Mouse (Mus musculus) intestine, embryonic 14.5 days (tissue): ENCODE measurements at regions not wholly inside any gene's neighbourhood (a gene's known extent, or its start where the extent isn't known, plus 50 kb on each side); places are given as distances from the start of the nearest gene placed in this dataset.

Experiments
- ATAC-seq: fragments of 200-750 bp; cut with Nextera tagmentation; replicated peaks from 2 replicates; pipeline ENCODE4 v1.8.0; 2017; ENCODE audit warnings: low read depth, moderate number of reproducible peaks, moderate TSS enrichment, moderate library complexity; ENCODE audit not compliant: low FRiP score, low TSS enrichment
- DNase-seq: peaks from one replicate; pipeline ENCODE4 v3.0.0-alpha.2; 2018; ENCODE audit warnings: low spot score
- H3K27ac ChIP-seq: fragments of 300-500 bp; sonication (generic); 2 replicates; pipeline ENCODE4 v1.5.1; 2014; ENCODE audit warnings: low read depth, mild to moderate bottlenecking, control low read depth
- H3K27me3 ChIP-seq: fragments of 300-500 bp; sonication (generic); replicated peaks from 2 replicates; pipeline ENCODE4 v1.6.1; 2014; ENCODE audit warnings: low read length, control low read depth; ENCODE audit not compliant: control insufficient read depth, insufficient read depth
- H3K36me3 ChIP-seq: fragments of 300-500 bp; sonication (generic); 2 replicates; pipeline ENCODE4 v1.6.1; 2014; ENCODE audit warnings: low read length, control low read depth; ENCODE audit not compliant: control insufficient read depth, insufficient read depth
- H3K4me1 ChIP-seq: fragments of 300-500 bp; sonication (generic); replicated peaks from 2 replicates; pipeline ENCODE4 v1.6.1; 2014; ENCODE audit warnings: low read length, control low read depth, mixed read lengths; ENCODE audit not compliant: control insufficient read depth, insufficient read depth
- H3K4me2 ChIP-seq: fragments of 300-500 bp; sonication (generic); 2 replicates; pipeline ENCODE4 v1.6.1; 2014; ENCODE audit warnings: low read length
- H3K4me3 ChIP-seq: fragments of 300-500 bp; sonication (generic); 2 replicates; pipeline ENCODE4 v1.5.1; 2014; ENCODE audit warnings: low read depth, low read length, control low read depth, mixed read lengths
- H3K9ac ChIP-seq: fragments of 300-500 bp; sonication (generic); 2 replicates; pipeline ENCODE4 v1.6.1; 2014; ENCODE audit warnings: mild to moderate bottlenecking, low read length
- H3K9me3 ChIP-seq: fragments of 300-500 bp; sonication (generic); 2 replicates; pipeline ENCODE4 v1.6.1; 2016; ENCODE audit warnings: low read length, control low read depth; ENCODE audit not compliant: control insufficient read depth
- WGBS: fragments of 180-500 bp; shearing (Covaris S2); extraction: QIAGEN DNeasy Blood & Tissue Kit; methylation state at CpG from one replicate; pipeline ENCODE4 v1.1.7; 2014; 5-methylcytosine and 5-hydroxymethylcytosine counted together

- no peak overlapping the region for H3K4me2 ChIP-seq
- WGBS, result 62% methylated on average over 4 of the region's 4 CpGs
Measured at GRCm38 (mm10) chr3:34593279-34593678, 56.9 kb upstream of the Sox2 start.

GRCm38 (mm10) chr3:34577896-34578530, 72.2 kb upstream of the Sox2 start:
- Histone ChIP-seq H3K4me1 (no peaks in the 10 kb centered on the region), H3K36me3 (no peaks in the 10 kb centered on the region), H3K4me3 (no peak overlapping the region), H3K9me3 (no peaks in the 10 kb centered on the region), H3K27ac (no peak overlapping the region), H3K4me2 (no peak overlapping the region), H3K27me3 (no peaks in the 10 kb centered on the region), H3K9ac (no peak overlapping the region)
- DNase-seq (no peak), ATAC-seq (no peak)
- 76% methylated on average over 8 of the region's 8 CpGs for WGBS

More at GRCm38 (mm10) chr3:34593279-34593678, 56.9 kb upstream of the Sox2 start:
- no peak for DNase-seq
- Histone ChIP-seq H3K27ac (no peak overlapping the region), H3K36me3 (no peaks in the 10 kb centered on the region), H3K9ac (no peak overlapping the region), H3K4me1 (no peaks in the 10 kb centered on the region), H3K27me3 (no peaks in the 10 kb centered on the region), H3K9me3 (no peaks in the 10 kb centered on the region), H3K4me3 (no peak overlapping the region)
- ATAC-seq, result no peak

- H3K27me3 ChIP-seq, result no peaks in the 10 kb centered on the region
- 84% methylated on average over 6 of the region's 6 CpGs for WGBS
- no peaks in the 10 kb centered on the region for H3K4me1 ChIP-seq
- no peak overlapping the region for H3K27ac ChIP-seq
- DNase-seq, result no peak
- H3K4me3 ChIP-seq, result no peak overlapping the region
- H3K9ac ChIP-seq, result no peak overlapping the region
- ATAC-seq, result no peak
- H3K36me3 ChIP-seq, result no peaks in the 10 kb centered on the region
- no peak overlapping the region for H3K4me2 ChIP-seq
- no peaks in the 10 kb centered on the region for H3K9me3 ChIP-seq
Measured at GRCm38 (mm10) chr3:34577115-34577514, 73.1 kb upstream of the Sox2 start.

- Histone ChIP-seq H3K9ac (no peak overlapping the region), H3K4me3 (no peak overlapping the region), H3K4me1 (no peaks in the 10 kb centered on the region), H3K36me3 (no peaks in the 10 kb centered on the region), H3K27me3 (no peaks in the 10 kb centered on the region), H3K27ac (no peak overlapping the region), H3K9me3 (no peaks in the 10 kb centered on the region), H3K4me2 (no peak overlapping the region)
- WGBS, result 32% methylated on average over 11 of the region's 11 CpGs
- DNase-seq (no peak), ATAC-seq (no peak)
Measured at GRCm38 (mm10) chr3:34576159-34576558, 74.0 kb upstream of the Sox2 start.

GRCm38 (mm10) chr3:34574711-34575350, 75.4 kb upstream of the Sox2 start:
- Histone ChIP-seq H3K4me3 (no peak overlapping the region), H3K9me3 (no peaks in the 10 kb centered on the region), H3K9ac (no peak overlapping the region), H3K4me2 (no peak overlapping the region), H3K4me1 (no peaks in the 10 kb centered on the region), H3K27ac (no peak overlapping the region), H3K36me3 (no peaks in the 10 kb centered on the region), H3K27me3 (no peaks in the 10 kb centered on the region)
- ATAC-seq, result no peak
- 73% methylated on average over 9 of the region's 9 CpGs for WGBS
- no peak for DNase-seq

- H3K4me1 ChIP-seq, result no peaks in the 10 kb centered on the region
- ATAC-seq, result no peak
- WGBS, result 92% methylated on average over 7 of the region's 7 CpGs
Measured at GRCm38 (mm10) chr3:34573312-34573711, 76.9 kb upstream of the Sox2 start.

GRCm38 (mm10) chr3:34572081-34572480, 78.1 kb upstream of the Sox2 start:
- H3K4me2 ChIP-seq, result no peak overlapping the region
- no peak for ATAC-seq
- H3K4me1 ChIP-seq, result no peaks in the 10 kb centered on the region
- H3K27ac ChIP-seq, result no peak overlapping the region
- no peaks in the 10 kb centered on the region for H3K9me3 ChIP-seq
- WGBS, result 73% methylated on average over 6 of the region's 6 CpGs
- H3K9ac ChIP-seq, result no peak overlapping the region
- no peak overlapping the region for H3K4me3 ChIP-seq
- H3K36me3 ChIP-seq, result no peaks in the 10 kb centered on the region
- peak; percentile 40 for DNase-seq
- no peaks in the 10 kb centered on the region for H3K27me3 ChIP-seq

More at GRCm38 (mm10) chr3:34573312-34573711, 76.9 kb upstream of the Sox2 start:
- Histone ChIP-seq H3K4me2 (no peak overlapping the region), H3K36me3 (no peaks in the 10 kb centered on the region), H3K27ac (no peak overlapping the region), H3K9me3 (no peaks in the 10 kb centered on the region), H3K27me3 (no peaks in the 10 kb centered on the region), H3K9ac (no peak overlapping the region), H3K4me3 (no peak overlapping the region)
- DNase-seq, result no peak

- Histone ChIP-seq H3K4me2 (no peak overlapping the region), H3K9ac (no peak overlapping the region), H3K9me3 (no peaks in the 10 kb centered on the region), H3K36me3 (no peaks in the 10 kb centered on the region), H3K4me3 (no peak overlapping the region), H3K4me1 (no peaks in the 10 kb centered on the region), H3K27me3 (no peaks in the 10 kb centered on the region), H3K27ac (no peak overlapping the region)
- ATAC-seq, result no peak
- 90% methylated on average over 9 of the region's 9 CpGs for WGBS
- peak; percentile 20 for DNase-seq
Measured at GRCm38 (mm10) chr3:34571630-34572029, 78.6 kb upstream of the Sox2 start.

GRCm38 (mm10) chr3:34569998-34570397, 80.2 kb upstream of the Sox2 start:
- DNase-seq (peak; percentile 40), ATAC-seq (no peak)
- Histone ChIP-seq H3K36me3 (no peaks in the 10 kb centered on the region), H3K9me3 (no peaks in the 10 kb centered on the region), H3K27ac (no peak overlapping the region), H3K4me3 (no peak overlapping the region), H3K9ac (no peak overlapping the region), H3K27me3 (no peaks in the 10 kb centered on the region), H3K4me2 (no peak overlapping the region), H3K4me1 (no peaks in the 10 kb centered on the region)
- 84% methylated on average over 10 of the region's 10 CpGs for WGBS
